Mouse (Mus musculus) adrenal gland (tissue): ENCODE data around the gene Gm14435.
"Not testable (repeated sequence)": the region's sequence is repeated elsewhere in the genome, so short reads cannot be mapped to it uniquely, and the experiment has no call there.

ENCODE experiments used
- intact Hi-C: fragments of 180-260 bp; cut with DNase I; formaldehyde crosslinking; loops from one replicate; pipeline ENCODE4 v1.15.1; 2025
- long read RNA-seq, 2 experiments: library from polyadenylated mRNA; unstranded; transcript quantifications; one replicate each; pipeline ENCODE4 v2.0.0; 2020; ENCODE audit warnings: borderline replicate concordance in 1 of 2; ENCODE audit not compliant: insufficient replicate concordance in 1 of 2

Gm14435 gene
- long read RNA-seq, experiment 1, partial matches to known transcripts: 0 of 3 reads
- long read RNA-seq, experiment 1, other reads (novel, unspliced or antisense): 0 of 3 reads
- long read RNA-seq, experiment 2, partial matches to known transcripts: 0 of 1 reads
- long read RNA-seq, experiment 2, other reads (novel, unspliced or antisense): 0 of 1 reads

- intact Hi-C loops: not testable (repeated sequence)
Measured at GRCm38 (mm10) chr2:176423294-176423693, at the start of gene Gm14435. TSS of gene Gm14435 (plus strand) at chr2:176423594.
